Mouse (Mus musculus) adrenal gland, postnatal 14 days (tissue): ENCODE results near the gene Pcdh15. TPM values are rescaled to one million over a fixed set of nuclear protein-coding genes. Genes with fewer than 3 reads are reported as not detected.

Experiments
- DNase-seq: peaks from one replicate; pipeline ENCODE4 v3.0.0; 2021; ENCODE audit warnings: mixed read lengths
- long read RNA-seq, 2 experiments: library from polyadenylated mRNA; stranded (forward); transcript quantifications; one replicate each; pipeline ENCODE4 v2.0.0; 2021
- total RNA-seq: library from RNA; stranded (reverse); gene quantifications from 2 replicates; pipeline ENCODE4 v1.2.3, GENCODE M21; 2021

Pcdh15 gene
- total RNA-seq: 6.0 and 6.6 TPM in 2 replicates
- long read RNA-seq, experiment 1: 0 reads
- long read RNA-seq, experiment 2, partial matches to known transcripts: 0 of 1 reads
- long read RNA-seq, experiment 2, other reads (novel, unspliced or antisense): 1 of 1 reads

DNA sequence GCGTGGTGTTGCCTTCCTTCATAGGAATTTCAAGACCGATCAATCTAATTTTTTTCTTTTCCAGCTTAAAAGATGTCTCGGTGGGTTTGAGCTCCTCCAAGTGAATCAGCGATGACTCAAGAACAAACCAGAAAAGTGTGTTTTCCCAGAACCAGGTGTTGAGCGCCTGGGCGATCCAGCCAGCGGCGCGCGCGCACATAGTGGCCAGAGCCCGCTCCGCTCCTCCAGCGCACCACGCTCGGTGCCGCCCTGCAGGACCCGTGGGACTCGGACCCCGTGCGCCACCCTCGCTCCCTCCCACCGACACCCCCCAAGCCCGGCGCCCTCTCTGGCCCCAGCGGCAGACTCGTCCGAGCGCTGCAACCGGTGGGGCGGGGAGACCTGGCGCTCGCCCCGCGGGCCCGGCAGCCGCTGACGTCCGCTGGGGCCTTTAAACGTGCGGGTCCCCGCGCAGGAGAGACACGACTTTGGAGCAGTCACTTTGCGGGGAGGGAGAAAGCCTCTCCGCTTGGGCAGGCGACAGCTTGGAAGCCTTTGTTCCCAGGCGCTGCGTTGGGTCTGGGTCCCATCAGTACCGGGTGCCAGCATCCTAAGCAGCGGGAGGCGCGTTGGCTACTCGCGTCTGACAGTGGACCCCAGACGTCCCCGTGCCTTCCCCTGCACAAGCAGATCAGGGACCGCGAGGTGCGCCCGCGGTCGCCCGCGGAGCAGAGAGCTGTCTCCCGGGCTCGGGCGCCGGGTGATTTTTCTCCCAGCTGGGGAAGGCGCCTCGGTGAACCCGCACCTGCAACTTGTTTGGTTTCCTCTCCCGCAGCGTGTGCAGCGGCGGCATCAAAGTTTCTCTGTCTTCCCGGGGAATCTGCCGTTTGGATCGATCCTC lies at the start of gene Pcdh15:
TSS of gene Pcdh15 (plus strand) at position 377 of the 880 bp plus-strand sequence.
- peak; percentile 9 for DNase-seq

DNA sequence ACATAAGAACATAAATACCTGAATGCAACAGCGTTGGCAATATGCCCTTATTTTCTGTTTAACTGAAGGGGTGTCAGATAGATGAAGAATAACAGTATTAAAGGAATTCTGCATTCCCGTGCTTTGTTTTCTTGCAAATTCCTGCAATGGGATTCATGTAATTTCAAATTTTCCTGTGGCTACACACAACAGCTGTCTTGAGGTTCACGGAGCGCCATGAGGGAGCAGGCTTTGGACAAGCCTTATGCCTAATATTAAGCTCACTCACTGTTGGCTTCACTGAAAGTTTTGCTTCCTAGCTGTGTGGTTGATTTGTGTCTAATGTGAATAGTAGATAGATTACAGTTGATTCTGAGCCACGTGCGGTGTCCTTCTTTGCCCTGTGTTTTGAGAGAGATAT lies 47.1 kb upstream of the Pcdh15 start:
- no peak for DNase-seq

DNA sequence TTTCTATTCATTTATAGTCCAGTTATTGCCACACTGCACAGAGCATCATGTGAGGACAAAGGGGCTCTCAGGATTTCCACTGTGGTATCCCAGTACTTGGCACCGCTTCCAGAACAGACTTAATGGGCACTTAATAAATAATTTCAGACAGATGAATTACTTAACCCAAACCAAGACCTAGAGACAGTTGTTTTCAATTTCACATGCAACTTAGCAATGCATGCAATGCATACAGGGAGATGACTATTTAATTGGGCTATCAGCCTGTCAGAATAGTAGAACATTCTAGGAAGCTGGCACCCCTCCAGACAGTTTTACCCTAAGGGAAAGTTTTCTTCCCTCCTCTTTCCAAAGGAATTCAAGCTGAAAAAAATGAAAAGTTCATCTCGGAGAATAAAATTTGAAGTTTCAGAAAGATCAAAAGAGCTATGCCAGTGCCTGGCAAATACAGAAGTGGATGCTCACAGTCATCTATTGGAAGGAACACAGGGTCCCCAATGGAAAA lies 39.4 kb upstream of the Pcdh15 start:
- DNase-seq: no peak

DNA sequence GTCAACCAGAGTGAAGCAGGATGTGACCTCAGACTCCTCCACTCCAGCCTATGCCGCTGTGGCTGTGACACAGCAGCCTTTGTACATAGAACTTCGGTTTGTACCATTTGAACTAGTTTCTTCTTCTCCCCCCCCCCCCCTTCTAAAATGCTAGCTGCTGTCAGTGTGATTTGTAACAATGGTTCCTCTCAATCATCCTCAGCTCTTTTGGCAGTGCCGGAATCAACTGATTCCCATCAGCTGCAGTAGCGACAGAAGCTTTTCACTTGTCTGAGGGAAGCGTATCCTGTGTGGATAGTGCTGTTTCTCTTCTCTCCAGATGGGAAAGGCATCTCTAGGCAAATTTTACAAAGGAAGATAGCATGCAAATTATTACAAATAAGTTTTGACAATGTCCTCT lies 12.4 kb upstream of the Pcdh15 start:
- no peak for DNase-seq

DNA sequence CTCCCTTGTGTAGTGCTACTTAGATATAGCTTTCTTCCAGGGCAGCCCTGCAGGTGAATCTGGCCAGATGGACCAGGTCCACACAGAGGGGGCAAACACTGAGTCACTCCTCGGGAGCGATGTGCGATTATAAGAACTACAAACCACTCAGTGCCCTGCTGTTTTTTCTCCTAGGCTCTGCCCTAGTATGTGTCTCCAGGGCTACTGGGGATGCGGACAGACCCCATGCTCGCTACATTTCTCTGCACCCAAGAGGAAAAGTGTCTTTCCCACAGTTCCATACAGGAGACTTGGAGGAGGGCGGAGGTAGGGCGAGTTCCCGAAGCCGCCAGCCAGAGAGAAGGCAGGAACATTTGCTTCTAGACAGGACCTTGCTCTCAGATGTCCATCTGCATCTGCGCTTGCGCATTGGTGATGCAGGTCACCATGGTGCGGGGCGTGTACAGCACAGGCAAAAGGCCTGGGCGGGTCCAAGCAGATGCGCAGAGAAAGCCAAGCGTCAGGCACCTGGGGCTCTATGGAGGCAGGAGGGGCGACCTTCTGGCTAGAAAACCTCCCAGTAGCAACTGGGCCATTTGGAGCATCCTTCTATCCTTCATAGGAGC lies 2.5 kb upstream of the Pcdh15 start:
- DNase-seq: peak; percentile 30

DNA sequence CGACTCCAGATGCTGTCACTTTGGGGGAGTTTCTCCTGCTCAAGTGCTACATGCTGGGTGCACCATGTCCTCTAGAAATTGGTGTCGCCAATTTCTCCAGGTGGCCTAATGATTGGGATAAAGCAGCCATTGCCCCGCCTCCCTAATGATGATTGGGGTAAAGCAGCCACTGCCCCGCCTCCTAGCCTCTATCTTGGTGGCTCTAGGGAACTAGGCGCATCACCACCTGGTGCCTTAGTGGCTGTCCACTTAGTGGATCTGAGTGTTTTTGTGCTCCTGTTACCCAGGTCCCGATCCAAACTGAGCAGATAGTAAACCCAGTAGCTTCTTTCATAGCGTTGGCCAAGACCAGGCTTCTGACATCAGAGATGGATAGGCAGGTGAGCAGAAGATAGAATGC lies 2.0 kb upstream of the Pcdh15 start:
- DNase-seq: no peak

DNA sequence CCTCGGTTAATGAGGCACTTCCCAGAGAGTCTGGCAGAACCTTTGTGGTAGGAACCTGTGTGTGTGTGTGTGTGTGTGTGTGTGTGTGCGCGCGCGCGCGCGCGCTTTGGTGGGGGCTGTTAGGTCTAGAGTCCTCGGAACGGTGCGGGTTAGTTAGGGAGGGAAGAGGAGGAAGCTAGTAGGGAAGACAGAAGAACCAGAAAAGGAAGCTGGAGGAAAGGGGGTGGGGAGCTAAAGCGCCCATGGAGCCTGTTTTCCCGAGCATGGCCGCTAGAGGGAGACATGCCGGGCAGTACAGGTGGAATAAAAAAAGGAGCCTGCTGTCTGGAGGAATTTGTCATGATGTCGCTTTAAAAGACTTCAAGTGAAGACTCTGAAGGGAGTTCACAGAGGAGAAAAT lies 1.2 kb upstream of the Pcdh15 start:
- peak; percentile 71 for DNase-seq

DNA sequence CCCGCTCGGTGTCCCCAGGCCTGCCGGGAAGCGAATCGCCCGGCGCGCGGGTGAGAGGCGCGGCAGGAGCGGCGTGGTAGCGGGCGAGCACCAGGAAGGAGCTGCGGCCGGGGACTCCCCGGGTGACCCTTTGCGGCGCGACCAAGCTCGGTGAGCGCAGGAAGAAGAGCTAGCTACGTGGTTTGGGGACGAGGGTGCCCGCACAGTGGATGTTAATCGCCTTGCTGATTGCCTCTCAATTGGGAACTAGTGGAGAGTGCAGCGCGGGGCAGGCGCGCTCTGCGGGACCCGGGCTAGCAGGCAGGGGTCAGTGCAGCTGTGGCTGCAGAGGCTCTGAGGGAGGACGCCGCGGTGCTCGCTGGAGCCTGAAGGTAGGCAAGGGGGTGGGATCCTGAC lies 702 bp downstream of the Pcdh15 start:
- DNase-seq: peak; percentile 10

DNA sequence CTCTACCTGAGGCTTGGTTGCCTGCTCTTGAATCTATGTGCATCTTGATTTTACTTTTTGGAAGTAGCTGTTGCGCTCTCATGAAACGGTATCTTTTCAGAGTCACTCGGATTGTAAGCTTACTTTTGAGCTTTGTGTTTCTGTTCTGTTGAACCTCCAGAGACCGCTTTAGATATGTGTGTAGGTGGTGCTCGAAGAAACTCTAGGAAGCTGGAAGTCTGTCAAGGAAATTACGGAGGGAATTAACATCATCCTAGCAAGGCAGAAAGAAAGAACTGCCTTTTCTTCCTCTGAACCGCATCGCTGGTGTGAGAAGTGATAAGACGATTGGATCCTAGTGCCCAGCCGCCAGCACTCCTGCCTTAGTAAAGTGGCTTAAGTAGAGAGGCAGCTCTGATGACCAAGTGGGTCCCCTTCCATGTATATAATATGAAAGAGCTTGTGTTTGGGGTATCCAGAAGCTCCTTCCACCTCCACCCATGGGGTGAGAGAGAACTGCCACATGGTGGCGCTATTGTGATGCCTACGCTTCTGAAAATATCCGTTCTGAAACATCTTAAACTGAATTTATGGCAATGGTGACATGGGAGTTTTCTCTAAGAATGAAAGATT lies 4.3 kb downstream of the Pcdh15 start:
- DNase-seq: peak; percentile 27

DNA sequence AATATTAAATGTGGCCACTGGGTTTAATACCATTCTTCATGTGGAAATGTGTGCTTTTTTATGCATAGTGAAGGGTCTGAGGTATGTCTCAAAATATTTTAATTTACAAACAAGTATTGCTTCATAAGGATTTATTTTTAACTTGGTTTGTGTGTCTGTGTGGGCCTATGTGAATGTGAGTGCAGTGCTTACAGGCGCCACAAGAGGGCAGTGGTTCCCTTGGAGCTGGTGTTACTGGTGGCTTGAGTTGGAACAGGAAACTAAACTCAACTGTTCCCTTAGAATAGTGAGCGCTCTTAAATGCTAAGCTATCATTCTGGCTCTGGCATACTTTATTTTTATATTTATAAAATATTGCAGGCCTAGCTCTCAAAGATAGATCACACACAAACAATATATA lies 6.8 kb downstream of the Pcdh15 start:
- peak; percentile 62 for DNase-seq

DNA sequence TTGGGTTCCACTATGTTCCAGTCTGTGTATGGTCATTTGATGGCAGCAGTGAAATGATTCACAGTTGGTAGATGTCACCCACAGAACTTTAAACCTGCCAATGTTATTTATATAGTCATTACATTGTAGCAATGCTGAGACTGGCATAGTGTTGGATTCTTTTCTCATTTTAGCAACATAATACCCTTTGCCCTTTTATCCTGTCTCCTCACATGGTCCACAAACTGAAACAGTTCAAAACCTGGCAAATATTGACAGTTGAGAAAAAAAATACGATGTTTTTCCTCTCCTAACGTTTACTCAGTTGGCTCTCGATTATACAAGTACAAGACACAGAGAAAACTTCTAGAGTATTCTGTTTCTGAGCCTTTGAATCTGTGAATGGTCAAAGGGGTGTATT lies 38.8 kb downstream of the Pcdh15 start:
- DNase-seq: no peak

DNA sequence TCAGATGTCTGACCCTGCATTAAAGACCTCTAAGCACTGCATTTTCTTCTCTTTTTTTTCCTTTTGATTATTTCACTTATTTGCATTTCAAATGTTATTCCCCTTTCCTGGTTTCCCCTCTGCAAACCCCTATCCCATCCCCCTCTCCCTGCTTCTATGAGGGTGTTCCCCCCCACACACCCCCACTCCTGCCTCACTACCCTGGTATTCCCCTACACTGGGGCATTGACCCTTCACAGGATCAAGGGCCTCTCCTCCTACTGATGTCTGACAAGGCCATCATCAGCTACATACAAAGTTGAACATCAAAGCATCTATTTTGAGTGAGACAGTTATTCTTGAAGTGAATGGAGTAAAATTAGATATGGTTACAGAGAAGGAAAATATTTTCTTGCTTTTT lies 48.4 kb downstream of the Pcdh15 start:
- DNase-seq: no peak

DNA sequence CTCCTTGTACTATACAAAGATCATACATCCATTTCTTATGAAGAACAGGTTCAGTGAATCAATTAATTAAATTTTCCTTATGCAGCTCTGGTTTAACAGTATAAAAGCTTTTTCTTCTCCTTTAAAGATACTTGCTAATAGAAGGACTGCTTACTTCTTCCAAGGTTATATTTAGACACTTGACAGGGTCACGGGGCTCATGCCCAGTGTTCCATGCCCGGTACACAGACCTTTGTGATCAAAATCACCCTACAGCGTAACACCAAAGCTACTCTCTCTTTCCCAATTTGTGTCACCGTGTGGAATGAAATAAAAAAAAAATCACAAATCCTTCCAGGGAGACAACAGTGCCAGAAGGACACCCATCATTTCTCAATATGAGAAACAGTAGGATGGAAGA lies 48.8 kb downstream of the Pcdh15 start:
- DNase-seq: no peak

DNA sequence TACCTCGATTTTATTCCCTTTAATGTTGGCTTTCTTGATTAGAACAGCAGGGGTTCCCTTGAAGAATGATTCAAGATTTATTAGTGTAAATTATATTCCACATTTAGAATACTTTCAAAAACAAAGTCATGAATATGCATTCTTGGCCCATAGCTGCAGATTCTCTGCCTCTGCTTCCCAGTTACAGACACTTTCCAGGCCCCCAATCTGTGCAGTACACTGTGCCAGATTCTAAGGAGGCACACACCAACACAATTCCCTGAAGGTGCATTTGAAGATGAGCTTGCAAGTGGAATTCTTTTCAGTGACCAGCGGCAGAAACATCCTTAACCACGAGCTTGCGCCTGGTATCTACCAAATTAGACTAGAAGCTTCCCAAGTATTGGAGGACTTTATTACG lies 55.4 kb downstream of the Pcdh15 start:
- no peak for DNase-seq

DNA sequence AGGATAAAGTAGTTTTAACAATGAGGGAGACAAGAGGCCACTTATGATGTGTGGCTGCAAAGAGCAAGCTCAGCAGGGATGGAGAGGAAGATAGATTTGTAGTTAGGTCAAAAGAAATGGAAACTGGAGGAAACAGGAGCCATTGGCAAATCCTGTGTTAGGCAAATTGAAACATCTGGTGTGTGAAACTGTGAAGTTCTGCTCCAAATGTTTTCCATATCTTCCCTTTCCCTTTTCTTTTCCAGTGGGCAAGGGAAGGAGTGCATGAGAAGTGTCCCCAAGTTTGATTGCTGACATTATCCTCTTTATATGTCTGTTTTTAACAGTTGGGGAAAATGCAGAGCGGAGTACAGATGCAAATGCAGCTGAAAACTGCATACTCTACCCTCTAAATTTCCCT lies 62.6 kb downstream of the Pcdh15 start:
- no peak for DNase-seq

DNA sequence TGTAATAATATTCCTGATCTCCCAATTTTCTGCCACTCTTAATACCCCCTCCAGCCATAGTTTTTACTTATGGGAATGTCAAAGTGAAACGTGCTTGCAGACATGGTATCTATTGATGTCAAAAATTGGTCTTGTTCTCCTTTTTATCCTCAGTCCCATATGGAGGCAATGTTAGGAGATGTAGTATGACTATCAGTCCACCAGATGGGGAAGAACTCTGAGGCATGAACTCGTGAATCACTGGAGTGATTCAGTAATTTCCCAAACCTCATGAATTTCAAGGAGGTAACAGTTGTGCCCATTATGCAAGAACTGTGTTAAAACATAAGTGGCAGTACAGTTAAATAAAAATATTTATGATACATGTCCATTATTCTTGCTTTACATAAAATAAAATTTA lies 116.9 kb downstream of the Pcdh15 start:
- no peak for DNase-seq

DNA sequence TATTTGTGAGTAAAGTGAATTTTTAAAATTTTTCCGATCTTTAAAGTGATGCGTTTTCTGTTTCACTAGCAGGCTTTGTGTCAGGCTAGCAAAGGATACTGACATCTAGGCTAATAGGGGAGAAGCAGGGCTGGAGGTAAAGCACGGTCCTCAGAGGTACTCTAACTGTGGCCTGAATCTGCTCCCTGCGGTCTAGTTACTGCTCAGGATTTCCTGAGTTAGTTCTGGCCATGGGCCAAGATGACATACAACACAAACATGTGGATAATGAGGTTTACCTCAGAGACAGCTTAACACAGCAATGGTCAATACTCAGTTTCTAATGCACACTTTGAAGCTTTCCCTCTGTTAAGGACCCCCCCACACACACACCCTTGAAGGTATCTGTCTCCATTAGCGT lies 143.2 kb downstream of the Pcdh15 start:
- DNase-seq: no peak

DNA sequence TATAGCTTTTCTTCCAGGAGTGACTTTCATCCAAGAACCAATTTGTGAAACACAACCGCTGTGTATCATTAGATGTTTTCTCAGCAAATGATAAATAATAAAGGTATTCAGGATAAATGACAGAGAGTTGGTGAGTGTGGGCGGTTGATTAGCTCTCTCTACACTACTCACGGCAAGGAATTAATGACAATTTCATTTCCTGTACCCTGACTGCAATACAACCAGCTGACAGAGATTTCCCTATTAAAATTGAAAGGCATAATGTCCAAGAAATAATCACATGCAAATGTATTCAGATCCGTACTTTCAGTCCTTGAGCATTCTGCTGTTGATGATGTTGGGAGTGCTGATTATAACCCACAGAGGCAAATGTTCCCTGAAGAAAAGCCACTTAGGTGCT lies 181.3 kb downstream of the Pcdh15 start:
- DNase-seq: no peak

DNA sequence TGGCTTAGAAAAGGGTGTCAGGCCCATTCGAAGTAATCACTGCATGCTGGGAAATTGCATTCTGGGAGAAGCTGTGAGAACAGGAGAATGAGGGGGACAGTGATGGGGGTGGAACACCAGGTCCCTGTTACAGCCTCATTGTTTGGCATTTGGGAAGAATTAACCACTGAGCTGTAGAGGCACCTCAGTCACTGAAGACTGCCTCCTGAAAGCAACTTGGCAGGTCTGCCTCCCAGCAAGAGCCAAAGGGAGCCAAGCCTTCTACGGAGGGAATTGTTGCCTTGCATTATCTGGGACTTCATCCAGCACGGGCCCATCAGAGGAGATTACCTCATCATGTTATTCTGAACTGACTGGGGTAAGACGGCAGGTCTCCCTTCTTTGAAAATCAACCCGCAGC lies 197.3 kb downstream of the Pcdh15 start:
- peak; percentile 6 for DNase-seq

DNA sequence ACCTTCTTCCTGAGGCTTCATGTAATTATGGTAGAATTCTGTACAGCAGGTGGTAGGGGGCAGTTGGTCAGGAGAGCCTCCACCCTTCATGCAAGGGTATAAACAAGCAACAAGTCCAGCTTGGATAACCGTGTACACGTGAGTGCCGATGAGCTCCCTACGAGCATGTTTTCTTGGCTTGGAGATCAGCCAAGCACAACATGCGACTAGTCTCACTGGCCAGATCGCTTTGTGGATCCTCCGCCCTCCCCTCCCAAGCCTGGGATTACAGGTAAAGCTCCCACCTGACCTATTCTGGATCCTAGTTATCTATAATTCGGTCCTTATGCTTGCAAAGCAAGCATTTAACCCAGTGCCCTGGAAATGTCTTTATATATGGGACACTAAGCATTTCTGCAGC lies 202.8 kb downstream of the Pcdh15 start:
- no peak for DNase-seq

DNA sequence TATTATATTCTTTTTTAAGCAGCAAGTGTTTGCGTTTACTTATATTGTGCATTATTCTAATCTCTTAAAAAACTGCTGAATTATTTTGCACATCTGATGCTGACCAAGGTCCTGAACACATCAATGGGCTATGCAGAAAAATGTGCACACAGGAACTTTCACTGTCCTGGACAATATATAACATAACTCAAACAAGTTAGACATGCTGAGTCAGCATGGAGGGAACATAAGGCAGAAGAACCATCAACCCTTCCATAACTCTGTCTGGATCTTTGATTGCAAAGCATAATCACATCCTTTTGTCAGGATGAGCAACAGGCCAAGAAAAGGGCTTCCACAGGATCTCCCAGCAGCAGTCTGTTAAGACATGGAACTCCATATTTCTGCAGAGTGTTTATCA lies 207.5 kb downstream of the Pcdh15 start:
- DNase-seq: no peak

DNA sequence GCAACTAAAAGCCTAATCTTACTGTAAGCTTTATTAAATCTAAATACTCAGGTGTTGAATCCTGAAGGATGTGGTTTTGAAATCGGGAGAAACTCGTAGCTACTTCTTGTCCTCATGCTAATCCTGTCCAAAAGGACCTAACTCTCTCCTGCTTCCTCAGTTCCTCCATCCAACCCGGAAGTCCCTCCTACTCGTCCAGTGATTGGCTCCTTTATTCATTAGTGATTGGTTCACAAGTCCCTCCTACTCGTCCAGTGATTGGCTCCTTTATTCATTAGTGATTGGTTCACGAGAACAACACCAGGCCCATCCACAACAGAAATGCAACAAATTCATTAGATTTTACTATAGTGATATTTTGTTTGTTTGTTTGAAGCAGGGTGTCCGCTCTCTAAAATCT lies 227.7 kb downstream of the Pcdh15 start:
- no peak for DNase-seq

DNA sequence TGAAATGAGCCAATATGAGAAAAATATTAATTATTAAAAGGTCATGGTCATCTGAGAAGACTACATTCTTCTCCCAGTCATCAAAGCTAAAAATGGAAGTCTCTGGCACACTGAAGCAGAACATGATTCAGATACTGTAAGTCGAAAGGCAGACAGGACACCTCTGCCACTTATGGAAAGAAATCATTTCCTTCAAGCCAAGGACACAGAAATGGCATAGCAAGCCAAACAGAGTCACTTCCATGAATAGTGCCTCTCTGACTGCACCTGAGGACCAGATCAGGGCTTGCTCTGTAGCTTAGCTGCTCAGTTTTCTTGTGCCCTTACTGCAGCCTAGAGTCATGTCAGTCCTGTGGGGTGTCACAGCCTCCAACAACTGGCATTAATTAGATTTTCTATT lies 234.3 kb downstream of the Pcdh15 start:
- no peak for DNase-seq
